Mouse (Mus musculus) intestine, embryonic 14.5 days (tissue): Measurements from ENCODE around the gene Vmn1r37. TPM values are rescaled to one million over a fixed set of nuclear protein-coding genes. Genes with fewer than 3 reads are reported as not detected.
"Not testable (repeated sequence)": the region's sequence is repeated elsewhere in the genome, so short reads cannot be mapped to it uniquely, and the experiment has no call there.

Experiments
- ATAC-seq: fragments of 200-750 bp; cut with Nextera tagmentation; replicated peaks from 2 replicates; pipeline ENCODE4 v1.8.0; 2017; ENCODE audit warnings: low read depth, moderate number of reproducible peaks, moderate TSS enrichment, moderate library complexity; ENCODE audit not compliant: low FRiP score, low TSS enrichment
- DNase-seq: peaks from one replicate; pipeline ENCODE4 v3.0.0-alpha.2; 2018; ENCODE audit warnings: low spot score
- H3K27ac ChIP-seq: fragments of 300-500 bp; sonication (generic); 2 replicates; pipeline ENCODE4 v1.5.1; 2014; ENCODE audit warnings: low read depth, mild to moderate bottlenecking, control low read depth
- H3K27me3 ChIP-seq: fragments of 300-500 bp; sonication (generic); replicated peaks from 2 replicates; pipeline ENCODE4 v1.6.1; 2014; ENCODE audit warnings: low read length, control low read depth; ENCODE audit not compliant: control insufficient read depth, insufficient read depth
- H3K36me3 ChIP-seq: fragments of 300-500 bp; sonication (generic); 2 replicates; pipeline ENCODE4 v1.6.1; 2014; ENCODE audit warnings: low read length, control low read depth; ENCODE audit not compliant: control insufficient read depth, insufficient read depth
- H3K4me1 ChIP-seq: fragments of 300-500 bp; sonication (generic); replicated peaks from 2 replicates; pipeline ENCODE4 v1.6.1; 2014; ENCODE audit warnings: low read length, control low read depth, mixed read lengths; ENCODE audit not compliant: control insufficient read depth, insufficient read depth
- H3K4me2 ChIP-seq: fragments of 300-500 bp; sonication (generic); 2 replicates; pipeline ENCODE4 v1.6.1; 2014; ENCODE audit warnings: low read length
- H3K4me3 ChIP-seq: fragments of 300-500 bp; sonication (generic); 2 replicates; pipeline ENCODE4 v1.5.1; 2014; ENCODE audit warnings: low read depth, low read length, control low read depth, mixed read lengths
- H3K9ac ChIP-seq: fragments of 300-500 bp; sonication (generic); 2 replicates; pipeline ENCODE4 v1.6.1; 2014; ENCODE audit warnings: mild to moderate bottlenecking, low read length
- H3K9me3 ChIP-seq: fragments of 300-500 bp; sonication (generic); 2 replicates; pipeline ENCODE4 v1.6.1; 2016; ENCODE audit warnings: low read length, control low read depth; ENCODE audit not compliant: control insufficient read depth
- WGBS: fragments of 180-500 bp; shearing (Covaris S2); extraction: QIAGEN DNeasy Blood & Tissue Kit; methylation state at CpG from one replicate; pipeline ENCODE4 v1.1.7; 2014; 5-methylcytosine and 5-hydroxymethylcytosine counted together
- polyA plus RNA-seq: library from polyadenylated mRNA; unstranded; fragments of >200 nt; fragmentation: Nextera tagmentation; extraction: Ambion mirVana; gene quantifications from 2 replicates; pipeline ENCODE4 v1.2.1, GENCODE M21; 2014

The Vmn1r37 gene
- not detected in 2 replicates for polyA plus RNA-seq

DNA sequence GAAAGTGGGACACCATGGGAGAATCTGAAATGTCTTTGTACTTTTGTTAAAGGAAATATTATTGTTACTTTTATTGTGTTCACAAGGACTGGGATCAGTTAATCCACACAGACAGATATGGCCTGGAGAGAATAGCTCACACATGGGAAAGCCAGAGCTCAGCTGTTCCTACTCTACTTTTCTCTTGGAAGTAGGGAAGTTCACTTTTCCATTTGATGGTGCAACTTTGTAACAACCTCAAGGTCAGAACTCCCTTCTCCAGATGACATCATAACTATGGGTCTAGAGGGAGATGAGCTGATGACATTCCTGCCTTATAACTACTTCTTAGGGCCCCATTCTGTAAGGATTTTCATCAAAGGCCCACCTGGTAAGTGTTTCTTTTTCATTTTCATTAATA lies at the start of gene Vmn1r37:
Gene Vmn1r37 (plus strand): TSS at position 301 of the 400 bp plus-strand sequence.
- not testable (repeated sequence) for H3K4me3 ChIP-seq, H3K9ac ChIP-seq, H3K4me1 ChIP-seq, H3K27ac ChIP-seq, H3K4me2 ChIP-seq, H3K36me3 ChIP-seq, DNase-seq, H3K27me3 ChIP-seq, ATAC-seq, H3K9me3 ChIP-seq

DNA sequence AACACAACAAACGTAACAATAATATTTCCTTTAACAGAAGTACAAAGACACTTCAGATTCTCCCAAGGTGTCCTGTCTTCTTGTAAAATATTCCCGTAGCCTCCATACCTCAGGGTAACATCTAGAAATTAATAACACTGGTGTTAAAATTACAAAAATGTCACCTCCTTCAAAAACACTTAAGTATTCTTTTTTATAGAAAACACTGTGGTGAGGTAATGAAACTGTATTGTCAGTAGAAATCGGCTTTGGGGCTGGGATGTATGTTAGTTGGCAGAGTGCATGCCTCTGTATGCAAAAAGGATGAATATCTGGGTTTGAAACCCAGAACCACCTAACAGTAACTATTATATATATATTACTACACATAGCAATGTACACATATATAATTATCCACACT lies 43.4 kb upstream of the Vmn1r37 start, which contains the start of gene Vmn1r35:
Gene Vmn1r35 (minus strand): TSS at position 101 of the 400 bp plus-strand sequence.
- Histone ChIP-seq H3K27me3 (no peaks in the 10 kb centered on the region), H3K36me3 (no peaks in the 10 kb centered on the region), H3K4me3 (no peak within 1 kb of the TSS), H3K4me1 (no peaks in the 10 kb centered on the region), H3K4me2 (no peak within 1 kb of the TSS), H3K27ac (no peak within 1 kb of the TSS), H3K9me3 (no peaks in the 10 kb centered on the region), H3K9ac (no peak within 1 kb of the TSS)
- no peak for DNase-seq
- 79% methylated on average over 3 of the region's 3 CpGs for WGBS
- ATAC-seq: no peak

DNA sequence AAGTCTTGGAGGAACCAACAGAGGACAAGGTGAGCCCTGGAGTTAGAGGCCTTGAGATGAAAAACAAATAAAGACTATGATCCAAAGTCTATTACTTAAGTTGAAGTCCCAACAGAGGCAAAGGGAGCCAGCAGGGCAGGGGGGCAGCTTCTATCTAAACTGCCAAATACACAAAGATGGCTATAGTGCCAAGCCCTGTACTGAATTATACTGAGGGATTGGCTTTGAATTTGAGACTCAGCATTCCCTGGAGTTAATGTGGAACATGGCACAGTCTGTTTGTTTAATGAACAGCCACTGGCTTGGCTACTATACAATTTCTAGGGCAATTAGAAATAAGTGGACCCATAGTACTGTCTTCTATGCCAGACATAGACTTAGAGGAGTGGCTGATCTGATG lies 20.3 kb upstream of the Vmn1r37 start:
- DNase-seq: no peak
- H3K36me3 ChIP-seq: no peaks in the 10 kb centered on the region
- no peak overlapping the region for H3K4me2 ChIP-seq
- H3K4me3 ChIP-seq: no peak overlapping the region
- H3K27me3 ChIP-seq: no peaks in the 10 kb centered on the region
- no peaks in the 10 kb centered on the region for H3K9me3 ChIP-seq
- no peak for ATAC-seq
- no peak overlapping the region for H3K9ac ChIP-seq
- no peaks in the 10 kb centered on the region for H3K4me1 ChIP-seq
- no peak overlapping the region for H3K27ac ChIP-seq

DNA sequence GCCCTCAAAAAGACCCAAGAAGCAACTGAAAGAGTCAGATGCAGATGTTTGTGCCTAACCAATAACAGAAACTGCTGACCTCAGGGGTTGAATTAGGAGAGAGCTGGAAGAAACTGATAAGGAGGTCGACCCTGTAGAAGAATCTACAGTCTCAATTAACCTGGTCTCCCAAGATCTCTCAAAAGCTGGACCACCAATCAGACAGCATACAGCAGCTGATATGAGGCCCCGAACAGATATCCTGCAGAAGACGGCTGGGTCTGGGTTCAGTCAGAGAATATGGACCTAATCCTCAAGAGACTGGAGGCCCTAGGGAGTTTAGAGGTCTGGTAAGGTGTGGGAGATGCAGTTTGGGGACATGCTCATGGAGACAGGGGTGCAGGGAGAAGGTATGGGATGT lies 15.3 kb upstream of the Vmn1r37 start:
- Histone ChIP-seq H3K36me3 (no peaks in the 10 kb centered on the region), H3K9me3 (no peaks in the 10 kb centered on the region), H3K27ac (no peak overlapping the region), H3K4me1 (no peaks in the 10 kb centered on the region), H3K9ac (no peak overlapping the region), H3K27me3 (no peaks in the 10 kb centered on the region), H3K4me3 (no peak overlapping the region), H3K4me2 (no peak overlapping the region)
- DNase-seq (no peak), ATAC-seq (no peak)
- 75% methylated on average over 3 of the region's 3 CpGs for WGBS

DNA sequence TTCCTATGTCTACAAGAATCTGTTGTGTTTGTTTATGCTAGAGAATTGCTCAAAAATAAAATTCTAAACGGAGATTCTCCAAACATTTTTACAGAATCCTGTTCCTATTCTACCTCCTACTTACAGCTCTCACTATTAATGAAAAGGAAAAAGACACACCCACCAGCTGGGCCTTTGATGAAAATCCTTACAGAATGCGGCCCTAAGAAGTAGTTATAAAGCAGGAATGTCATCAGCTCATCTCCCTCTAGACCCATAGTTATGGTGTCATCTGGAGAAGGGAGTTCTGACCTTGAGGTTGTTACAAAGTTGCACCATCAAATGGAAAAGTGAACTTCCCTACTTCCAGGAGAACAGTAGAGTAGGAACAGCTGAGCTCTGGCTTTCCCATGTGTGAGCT lies 10.1 kb upstream of the Vmn1r37 start, which contains the start of gene Vmn1r36:
Gene Vmn1r36 (minus strand): TSS at position 101 of the 400 bp plus-strand sequence.
- H3K9ac ChIP-seq: not testable (repeated sequence)

DNA sequence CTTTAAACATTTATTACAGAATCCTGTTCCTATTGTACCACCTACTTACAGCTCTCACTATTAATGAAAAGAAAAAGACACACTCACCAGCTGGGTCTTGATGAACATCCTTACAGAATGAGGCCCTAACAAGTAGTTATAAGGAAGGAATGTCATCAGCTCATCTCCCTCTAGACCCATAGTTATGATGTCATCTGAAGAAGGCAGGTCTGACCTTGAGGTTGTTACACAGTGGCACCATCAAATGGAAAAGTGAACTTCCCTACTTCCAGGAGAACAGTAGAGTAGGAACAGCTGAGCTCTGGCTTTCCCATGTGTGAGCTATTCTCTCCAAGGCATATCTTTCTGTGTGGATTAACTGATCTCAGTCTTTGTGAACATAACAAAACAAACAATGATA lies 53.3 kb downstream of the Vmn1r37 start, which contains the start of gene Vmn1r38:
Gene Vmn1r38 (minus strand): TSS at position 101 of the 400 bp plus-strand sequence.
- H3K27ac ChIP-seq, H3K4me2 ChIP-seq, H3K36me3 ChIP-seq, DNase-seq, H3K27me3 ChIP-seq, ATAC-seq, H3K9ac ChIP-seq, H3K9me3 ChIP-seq, H3K4me3 ChIP-seq, H3K4me1 ChIP-seq: not testable (repeated sequence)

More for the DNA sequence above, 10.1 kb upstream of the Vmn1r37 start, which contains the start of gene Vmn1r36:
- not testable (repeated sequence) for DNase-seq, H3K4me1 ChIP-seq, ATAC-seq, H3K4me3 ChIP-seq, H3K4me2 ChIP-seq, H3K27ac ChIP-seq, H3K9me3 ChIP-seq, H3K36me3 ChIP-seq, H3K27me3 ChIP-seq
- 68% methylated on average over 2 of the region's 2 CpGs for WGBS

Other genes starting within 250 kb of the Vmn1r37 start
- 99.8 and 103 TPM in 2 replicates for gene Mad2l1, start 194.0 kb upstream of the Vmn1r37 start, polyA plus RNA-seq
- 0.08 and 0.11 TPM in 2 replicates for gene Vmn1r32, start 169.3 kb upstream of the Vmn1r37 start, polyA plus RNA-seq
- not detected in 2 replicates for gene Vmn1r33, start 111.1 kb upstream of the Vmn1r37 start, polyA plus RNA-seq
- gene Vmn1r34, start 85.5 kb upstream of the Vmn1r37 start, polyA plus RNA-seq: not detected in 2 replicates
- not detected in 2 replicates for gene Vmn1r35, start 43.5 kb upstream of the Vmn1r37 start, polyA plus RNA-seq
- gene Vmn1r36, start 10.2 kb upstream of the Vmn1r37 start, polyA plus RNA-seq: not detected in 2 replicates
- not detected in 2 replicates for gene Vmn1r38, start 53.2 kb downstream of the Vmn1r37 start, polyA plus RNA-seq
- not detected in 2 replicates for gene Vmn1r39, start 81.2 kb downstream of the Vmn1r37 start, polyA plus RNA-seq
- gene Gng12, start 167.0 kb downstream of the Vmn1r37 start, polyA plus RNA-seq: 140 and 144 TPM in 2 replicates